Mouse (Mus musculus) brown adipose tissue, adult 24 weeks (tissue): ENCODE results near the gene Ttll3. TPM values are rescaled to one million over a fixed set of nuclear protein-coding genes. Genes with fewer than 3 reads are reported as not detected.

Source experiments
- H3K27ac ChIP-seq: fragments of 200-500 bp; replicated peaks from 2 replicates; pipeline ENCODE4 v1.5.1; 2012; ENCODE audit warnings: low read depth, mild to moderate bottlenecking, low read length
- H3K4me1 ChIP-seq: fragments of 200-500 bp; 2 replicates; pipeline ENCODE4 v1.6.1; 2012; ENCODE audit warnings: low read length, mixed read lengths; ENCODE audit not compliant: control insufficient read depth, insufficient read depth, insufficient read length
- H3K4me3 ChIP-seq: fragments of 200-500 bp; 2 replicates; pipeline ENCODE4 v1.5.1; 2012; ENCODE audit warnings: low read depth, mild to moderate bottlenecking, low read length, moderate library complexity; ENCODE audit not compliant: insufficient read depth
- polyA plus RNA-seq: library from polyadenylated mRNA; stranded (reverse); fragments of >200 nt; gene quantifications from 2 replicates; pipeline ENCODE4 v1.2.4, GENCODE M21; 2012; ENCODE audit not compliant: missing spikeins, insufficient read depth, insufficient read length

Gene Ttll3
- polyA plus RNA-seq, 1 experiment: 1.0 TPM

DNA sequence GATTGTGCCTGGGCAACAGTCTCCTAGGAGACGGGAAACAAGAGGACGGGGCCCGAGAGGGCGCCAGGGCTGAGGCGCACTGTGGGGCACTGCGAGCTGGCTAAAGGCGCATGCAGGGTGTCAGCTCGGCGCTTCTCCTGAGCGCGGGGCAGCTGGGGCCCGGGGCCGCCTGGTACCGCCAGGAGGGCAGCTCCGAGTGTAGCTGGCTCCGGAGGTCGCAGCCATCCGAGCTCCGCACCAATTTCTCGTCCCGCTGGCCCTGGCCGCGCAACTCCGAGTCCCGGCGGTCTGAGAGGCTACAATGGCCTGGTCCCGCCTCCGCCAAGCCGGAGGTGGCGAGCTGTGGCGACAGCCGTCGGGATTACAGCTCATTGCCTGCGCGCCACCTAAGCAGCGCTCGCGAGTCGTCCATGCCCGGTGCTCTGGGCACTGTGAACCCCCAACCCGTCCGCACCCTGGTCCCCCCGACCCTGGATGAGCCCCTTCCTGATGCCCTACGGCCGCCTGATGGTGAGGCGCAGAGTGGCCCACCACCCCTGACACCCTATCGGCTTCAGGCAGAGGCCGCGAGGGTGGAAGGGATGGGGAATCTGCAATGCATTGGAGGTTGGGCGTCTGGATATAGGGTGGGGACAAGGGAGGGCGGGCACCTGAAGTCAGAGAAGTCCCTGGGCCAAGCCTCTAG lies 3.5 kb downstream of the Ttll3 start:
- peaks cover 13% of the 10 kb centered on the region for H3K4me1 ChIP-seq
- peak overlapping the region; percentile 60 for H3K4me3 ChIP-seq
- H3K27ac ChIP-seq: no peak overlapping the region

DNA sequence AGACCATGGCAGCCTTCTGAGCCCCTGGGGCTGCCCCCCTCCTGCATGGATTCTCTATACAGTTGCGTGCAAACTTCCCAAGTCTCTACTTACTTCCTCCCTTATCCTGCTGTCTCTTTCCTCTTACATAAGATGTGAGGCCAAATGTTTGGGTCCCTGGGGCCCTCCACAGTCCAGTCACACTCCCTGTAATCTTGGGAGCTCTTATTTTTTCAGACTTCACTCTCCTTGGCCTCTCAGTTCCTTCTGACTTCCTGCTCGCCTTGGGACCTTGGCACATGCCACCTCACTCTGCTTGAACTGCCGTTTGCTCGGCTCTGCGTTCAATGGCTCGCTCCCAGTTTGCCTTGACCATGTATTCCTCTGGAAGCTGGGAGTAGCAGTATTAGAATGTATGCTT lies 4.9 kb downstream of the Ttll3 start:
- H3K4me3 ChIP-seq: no peak overlapping the region
- H3K4me1 ChIP-seq: peaks cover 13% of the 10 kb centered on the region
- peak overlapping the region; percentile 40; the same call in 1 of the 2 replicates for H3K27ac ChIP-seq

DNA sequence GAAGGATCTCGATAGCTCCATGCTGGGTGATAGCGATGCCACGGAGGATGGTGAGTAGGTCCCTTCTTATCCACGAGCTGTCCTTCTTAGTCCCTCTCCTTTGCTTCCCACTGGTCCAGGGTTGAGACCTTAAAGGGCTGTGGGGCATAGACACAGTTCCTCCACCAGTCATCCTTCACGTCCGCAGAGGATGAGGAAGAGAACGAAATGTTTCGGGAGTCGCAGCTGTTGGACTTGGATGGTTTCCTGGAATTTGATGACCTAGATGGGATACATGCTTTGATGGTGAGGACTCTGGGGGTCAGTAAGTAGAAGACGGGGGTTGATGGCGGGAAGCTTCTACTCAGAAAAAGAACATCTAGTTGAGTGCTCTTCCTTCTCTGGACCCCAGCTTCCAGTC lies 5.8 kb downstream of the Ttll3 start:
- H3K27ac ChIP-seq: no peak overlapping the region
- H3K4me1 ChIP-seq: peaks cover 13% of the 10 kb centered on the region

DNA sequence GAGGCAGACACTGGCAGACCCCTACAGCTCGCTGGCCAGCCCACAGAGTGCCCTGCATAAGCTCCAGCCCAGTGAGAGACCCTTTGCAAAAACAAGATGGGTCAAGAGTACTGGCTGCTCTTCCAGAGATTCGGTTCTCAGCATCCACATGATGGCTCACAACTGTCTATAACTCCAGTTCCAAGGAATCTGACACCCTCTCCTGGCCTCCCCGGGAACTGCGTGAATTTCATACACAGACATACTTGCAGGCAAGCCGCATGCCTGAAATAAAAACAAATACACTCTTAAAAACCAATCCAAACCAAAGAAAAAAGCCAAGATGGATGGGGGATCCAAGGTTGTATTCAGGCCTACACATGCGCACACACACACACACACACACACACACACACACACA lies 6.4 kb downstream of the Ttll3 start:
- no peak overlapping the region for H3K4me3 ChIP-seq
- H3K27ac ChIP-seq: no peak overlapping the region
- peaks cover 13% of the 10 kb centered on the region for H3K4me1 ChIP-seq

More for the DNA sequence above, 5.8 kb downstream of the Ttll3 start:
- no peak overlapping the region for H3K4me3 ChIP-seq

DNA sequence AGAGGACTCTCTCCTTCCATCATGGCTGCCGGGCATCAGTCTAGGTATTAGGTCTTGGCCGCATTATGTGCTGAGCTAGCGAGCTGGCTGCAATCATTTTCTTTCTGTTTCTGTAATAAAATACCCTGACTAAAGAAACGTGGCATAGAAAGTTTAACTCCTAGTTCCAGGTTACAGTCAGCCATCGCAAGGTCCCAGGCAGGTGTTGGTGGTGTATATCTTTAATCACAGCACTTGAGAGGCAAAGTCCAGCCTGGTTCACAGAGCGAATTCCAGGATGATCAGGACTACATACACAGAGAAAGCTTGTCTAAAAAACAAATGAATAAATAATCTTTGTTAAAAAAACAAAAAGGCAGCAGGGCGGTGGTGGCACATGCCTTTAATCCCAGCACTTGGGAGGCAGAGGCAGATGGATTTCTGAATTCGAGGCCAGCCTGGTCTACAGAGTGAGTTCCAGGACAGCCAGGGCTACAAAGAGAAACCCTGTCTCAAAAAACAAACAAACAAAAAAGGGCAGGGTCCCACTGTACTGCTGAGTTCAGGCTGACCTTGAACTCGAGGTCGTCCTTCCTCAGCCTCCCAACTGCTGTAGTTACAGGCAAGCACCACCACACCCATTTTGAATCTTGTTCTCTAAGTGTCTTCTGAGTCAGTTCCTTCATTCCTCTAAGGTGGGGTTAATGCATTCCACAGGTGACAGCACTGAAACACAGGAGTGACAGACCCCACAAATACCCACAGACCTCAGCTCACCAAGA lies 7.4 kb downstream of the Ttll3 start:
- Histone ChIP-seq H3K4me1 (peaks cover 11% of the 10 kb centered on the region), H3K27ac (no peak overlapping the region), H3K4me3 (no peak overlapping the region)

DNA sequence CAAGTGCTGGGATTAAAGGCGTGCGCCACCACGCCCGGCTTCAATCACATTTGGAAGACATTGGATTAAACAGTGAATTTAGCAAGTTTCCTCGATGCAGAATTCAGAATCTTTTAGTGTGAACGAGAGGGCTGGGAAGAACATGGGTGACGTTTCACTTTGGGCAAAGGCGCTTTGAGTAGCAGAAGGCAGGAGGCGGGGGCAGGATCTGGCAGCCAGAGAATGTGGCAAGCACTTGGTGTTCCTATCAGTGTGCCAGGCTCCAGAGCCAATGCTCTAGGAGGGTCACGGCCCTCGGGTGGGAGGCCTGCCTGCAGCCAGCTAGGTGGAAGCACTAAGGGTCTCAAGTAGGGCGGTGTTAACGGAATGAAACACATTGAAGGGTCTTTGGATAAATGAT lies 13.0 kb downstream of the Ttll3 start:
- no peak overlapping the region for H3K27ac ChIP-seq
- H3K4me3 ChIP-seq: no peak overlapping the region
- no peaks in the 10 kb centered on the region for H3K4me1 ChIP-seq

DNA sequence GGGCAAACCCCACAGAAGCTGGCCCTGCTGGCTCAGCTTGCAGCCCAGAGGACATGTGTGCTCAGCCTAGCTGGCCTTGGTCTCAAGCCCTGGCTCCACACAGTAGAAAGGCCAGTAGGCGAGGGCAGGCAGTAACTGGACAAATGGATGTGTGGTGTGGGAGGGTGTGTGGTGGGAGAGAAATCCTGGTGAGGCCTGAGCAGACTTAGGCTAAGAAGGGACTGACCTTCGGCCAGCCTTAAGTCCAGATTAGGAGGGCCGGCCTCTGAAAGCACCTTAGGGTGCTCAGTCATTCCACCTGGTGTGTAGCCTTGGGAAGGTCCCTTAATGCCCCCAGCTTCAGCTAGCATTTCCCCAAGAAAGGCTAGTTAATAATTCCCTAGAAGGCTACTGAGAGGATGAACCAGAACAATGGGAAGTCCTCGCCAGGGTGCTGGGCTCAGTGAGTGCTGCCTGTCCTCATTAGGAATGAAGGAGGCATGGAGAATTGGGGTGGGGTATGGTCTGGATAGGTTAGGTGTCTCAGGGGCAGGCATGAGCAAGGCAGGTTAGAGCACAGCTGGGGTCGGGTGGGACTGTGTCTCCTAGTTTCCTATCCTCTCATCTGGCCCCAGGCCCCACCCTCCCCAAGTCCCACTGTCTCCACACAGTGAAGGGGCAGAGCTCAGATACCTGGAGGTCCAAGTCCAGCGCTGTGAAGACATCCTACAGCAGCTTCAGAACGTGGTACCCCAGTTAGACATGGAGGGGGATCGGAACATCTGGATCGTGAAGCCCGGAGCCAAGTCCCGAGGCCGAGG lies 15.8 kb downstream of the Ttll3 start:
- no peak overlapping the region for H3K4me3 ChIP-seq
- no peaks in the 10 kb centered on the region for H3K4me1 ChIP-seq
- no peak overlapping the region for H3K27ac ChIP-seq

DNA sequence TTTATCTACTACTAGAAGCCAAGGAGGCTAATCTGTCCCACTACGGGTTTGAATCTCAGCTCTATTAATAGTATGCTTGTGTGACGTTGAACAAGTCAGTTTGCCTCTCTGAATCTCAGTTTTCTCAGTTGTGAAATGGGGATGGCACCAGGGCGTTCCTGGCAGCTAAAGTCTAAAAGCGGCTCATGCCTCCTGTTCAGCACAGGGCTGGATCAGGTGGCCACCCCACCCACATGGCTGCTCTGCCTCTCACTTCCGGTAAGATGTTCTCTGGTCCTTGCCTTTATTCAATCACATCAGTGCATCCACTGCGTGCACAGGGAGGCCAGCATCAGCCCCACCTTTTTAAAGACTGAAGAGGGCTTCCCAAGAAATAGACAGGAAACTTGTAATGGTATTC lies 16.4 kb downstream of the Ttll3 start:
- Histone ChIP-seq H3K4me1 (no peaks in the 10 kb centered on the region), H3K4me3 (no peak overlapping the region)

DNA sequence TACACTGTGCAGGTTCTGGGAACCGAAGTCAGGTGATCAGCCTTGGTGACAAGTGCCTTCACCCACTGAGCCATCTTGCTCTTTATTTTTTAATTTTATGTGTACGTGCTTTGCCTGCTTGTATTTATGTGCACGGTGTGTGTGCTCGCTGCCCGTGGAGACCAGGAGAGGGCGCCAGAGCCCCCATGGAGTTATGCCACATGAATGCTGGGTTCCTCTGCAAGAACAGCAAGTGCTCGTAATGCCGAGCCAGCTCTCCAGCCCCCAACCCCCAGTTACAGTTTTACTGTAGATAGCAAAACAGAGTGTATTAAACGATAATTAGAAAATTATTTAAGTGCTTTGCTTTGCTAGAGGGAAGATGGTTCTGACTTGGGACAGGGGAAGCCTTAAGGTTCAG lies 17.6 kb downstream of the Ttll3 start:
- Histone ChIP-seq H3K4me1 (no peaks in the 10 kb centered on the region), H3K4me3 (no peak overlapping the region), H3K27ac (no peak overlapping the region)

More for the DNA sequence above, 16.4 kb downstream of the Ttll3 start:
- H3K27ac ChIP-seq: no peak overlapping the region

DNA sequence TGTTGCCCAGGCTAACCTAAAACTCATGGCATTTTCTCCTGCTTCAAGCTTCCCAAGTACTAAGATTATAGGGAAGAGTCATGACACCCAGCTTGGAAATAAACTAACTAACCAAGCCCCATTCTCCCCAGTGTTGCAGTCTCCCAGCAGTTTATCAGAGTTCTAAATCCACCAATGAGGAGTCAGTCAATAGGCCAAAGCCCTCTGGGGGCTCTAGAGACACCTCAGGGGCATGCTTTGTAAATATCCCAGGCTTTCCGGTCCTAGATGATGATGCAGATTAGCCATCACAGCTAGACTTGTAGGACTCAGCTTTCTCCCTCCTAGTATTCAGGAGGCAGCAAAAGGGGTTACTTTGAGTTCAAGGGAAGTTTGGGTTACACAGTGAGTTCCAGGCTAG lies 20.9 kb downstream of the Ttll3 start:
- no peak overlapping the region for H3K4me3 ChIP-seq
- H3K27ac ChIP-seq: no peak overlapping the region
- no peaks in the 10 kb centered on the region for H3K4me1 ChIP-seq

DNA sequence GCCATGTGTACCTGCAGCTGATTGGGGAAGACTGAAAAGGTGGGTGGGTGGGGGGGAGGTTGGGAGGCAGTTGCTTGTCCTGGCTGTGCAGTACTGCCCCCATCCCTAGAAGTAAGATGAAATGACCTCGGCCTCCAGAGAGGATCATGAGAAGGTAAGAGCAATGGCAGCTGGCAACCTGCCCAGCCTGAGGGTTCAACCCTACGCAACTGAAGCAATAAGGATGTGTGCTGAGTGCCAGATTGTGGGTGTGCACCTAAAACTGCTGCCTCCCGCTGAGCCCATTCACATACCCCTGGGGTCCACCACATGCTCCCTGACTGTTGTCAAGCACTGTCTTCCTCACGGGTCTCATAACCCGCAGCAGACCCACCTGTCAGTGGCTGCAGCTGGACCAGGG lies 27.4 kb downstream of the Ttll3 start:
- Histone ChIP-seq H3K4me1 (0 out of 2 replicates have a peak, but pooled peaks cover 3% of the 10 kb centered on the region), H3K4me3 (no peak overlapping the region), H3K27ac (no peak overlapping the region)

DNA sequence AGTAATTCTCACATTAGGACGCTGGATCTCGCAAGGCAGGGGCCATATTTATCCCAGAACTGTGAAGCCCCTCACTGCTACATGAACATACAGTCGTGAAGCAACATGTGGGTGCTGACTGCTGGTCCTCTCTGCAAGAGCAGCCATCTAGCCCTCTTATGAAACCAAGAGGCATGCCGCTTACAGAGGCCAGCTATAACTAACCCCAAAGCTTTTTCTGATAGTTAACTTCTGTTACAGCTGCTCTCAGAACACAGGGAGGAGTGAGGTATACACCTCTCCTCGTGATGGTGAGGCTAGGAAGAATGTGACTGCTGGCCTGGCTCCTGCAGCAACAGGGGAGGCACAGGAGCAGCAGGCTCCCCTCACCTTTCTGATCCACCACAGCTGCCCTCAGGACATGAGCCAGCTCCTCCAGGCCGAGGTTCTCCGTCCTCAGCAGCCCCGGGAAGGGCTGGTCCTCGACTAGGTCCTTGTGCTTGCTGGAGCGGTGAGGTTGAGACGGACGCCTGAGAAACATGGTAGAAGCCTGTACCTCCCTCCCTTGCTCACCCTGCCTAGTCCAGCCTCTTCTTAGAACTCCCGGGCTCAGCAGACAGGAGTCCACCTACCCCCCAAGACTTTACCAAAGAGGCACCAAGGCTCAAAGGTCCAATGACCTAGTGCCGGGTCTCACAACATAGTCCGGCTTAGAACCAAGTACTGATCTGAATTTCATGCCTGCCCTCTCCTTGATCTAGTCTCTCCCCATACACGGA lies 29.6 kb downstream of the Ttll3 start:
- peak overlapping the region; percentile 57 for H3K27ac ChIP-seq
- H3K4me1 ChIP-seq: 0 out of 2 replicates have a peak, but pooled peaks cover 3% of the 10 kb centered on the region
- H3K4me3 ChIP-seq: peak overlapping the region; percentile 77

DNA sequence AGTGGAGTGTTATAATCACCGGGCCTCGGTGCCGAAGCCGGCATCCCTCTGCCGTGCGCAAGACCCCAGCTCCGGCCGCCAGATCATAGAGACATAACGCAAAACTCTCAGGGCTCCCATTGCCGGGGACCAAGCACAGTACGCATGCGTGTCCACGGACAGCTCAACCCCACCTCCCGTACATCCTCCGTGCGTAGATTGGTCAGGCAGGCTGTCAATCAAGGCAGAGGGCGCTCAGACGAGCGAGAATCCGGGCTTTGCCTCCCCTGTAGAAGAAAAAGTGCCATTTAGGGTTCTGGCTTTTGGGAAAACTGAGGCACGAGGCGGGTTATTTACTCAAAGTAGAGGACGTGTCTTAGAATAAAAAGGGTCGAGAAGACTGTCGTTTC lies 30.1 kb downstream of the Ttll3 start, which contains the start of gene Rpusd3:
Rpusd3 (minus strand) TSS at position 142 of the 389 bp plus-strand sequence.
- 0 out of 2 replicates have a peak, but pooled peaks cover 3% of the 10 kb centered on the region for H3K4me1 ChIP-seq
- H3K4me3 ChIP-seq: peak within 1 kb of the TSS; percentile 77
- peak within 1 kb of the TSS; percentile 57 for H3K27ac ChIP-seq

DNA sequence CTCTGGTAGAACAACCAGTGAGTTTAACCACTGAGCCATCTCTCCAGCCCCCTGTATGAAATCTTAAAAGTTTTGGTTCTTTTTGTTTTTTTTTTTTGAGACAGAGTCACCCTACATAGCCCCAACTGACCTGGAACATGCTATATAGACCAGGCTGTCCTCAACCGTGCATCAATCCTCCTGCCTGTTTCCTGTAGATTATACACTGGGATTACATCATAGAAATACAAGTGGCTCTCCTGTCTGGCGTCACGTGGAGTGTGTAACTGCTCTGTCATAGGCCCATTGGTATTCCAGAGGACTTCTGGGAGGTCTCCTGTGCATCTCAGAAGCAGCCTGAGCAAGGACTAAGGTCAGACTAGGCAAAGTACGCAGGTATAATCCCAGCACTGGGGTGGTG lies 33.9 kb downstream of the Ttll3 start:
- 0 out of 2 replicates have a peak, but pooled peaks cover 3% of the 10 kb centered on the region for H3K4me1 ChIP-seq
- H3K27ac ChIP-seq: no peak overlapping the region
- H3K4me3 ChIP-seq: no peak overlapping the region
